Mouse (Mus musculus) erythroblast, embryonic 14.5 days (primary cell): Measurements from ENCODE around the gene Sh3rf3.

ENCODE experiments used
- GATA1 ChIP-seq: IDR thresholded peaks from 2 replicates; pipeline ENCODE4 v1.6.1; 2012; ENCODE audit warnings: low read length, inconsistent platforms, mixed read lengths
- TAL1 ChIP-seq: IDR thresholded peaks from 3 replicates; pipeline ENCODE4 v1.6.1; 2012; ENCODE audit warnings: low read length, inconsistent platforms, mixed read lengths

DNA sequence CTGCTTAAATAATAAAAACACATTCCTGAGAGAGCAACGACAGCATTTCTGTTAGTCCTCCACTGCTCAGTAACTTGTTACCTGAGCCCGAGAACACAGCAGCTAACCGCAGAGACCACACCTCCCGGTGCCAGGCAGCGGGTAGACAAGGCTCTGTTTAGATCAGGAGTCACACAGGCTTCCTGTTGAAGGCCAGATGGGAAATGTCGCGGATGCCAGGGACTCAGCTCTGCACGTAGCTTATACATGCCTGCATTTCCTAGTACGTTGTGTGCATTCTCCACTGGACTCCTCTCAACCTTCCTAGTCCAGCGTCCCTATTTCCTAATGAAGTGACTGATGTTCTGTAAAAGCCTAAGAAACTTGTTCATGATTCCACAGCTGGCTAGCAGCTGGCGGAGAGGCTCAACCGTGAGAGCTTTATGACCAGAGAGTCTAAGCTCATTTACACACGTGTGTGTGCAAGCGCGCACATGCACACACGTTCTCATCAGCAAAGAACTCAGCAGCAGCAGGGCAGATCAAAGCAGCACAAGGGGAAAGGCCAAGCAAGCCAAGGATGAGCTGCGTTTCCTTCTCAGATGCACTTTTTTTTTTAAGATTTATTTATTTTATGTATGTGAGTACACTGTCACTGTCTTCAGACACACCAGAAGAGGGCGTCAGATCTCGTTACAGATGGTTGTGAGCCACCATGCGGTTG, 318.9 kb downstream of the Sh3rf3 start:
- TF ChIP-seq GATA1 (no peak), TAL1 (no peak)
